Mouse (Mus musculus): Measurements from ENCODE around the gene Tbc1d22a. TPM values are rescaled to one million over a fixed set of nuclear protein-coding genes. Genes with fewer than 3 reads are reported as not detected.
"Not testable (repeated sequence)": the region's sequence is repeated elsewhere in the genome, so short reads cannot be mapped to it uniquely, and the experiment has no call there.

Tbc1d22a gene
- total RNA-seq, 2 experiments from 2014 or later, result 19.0 to 23.1 TPM

- intact Hi-C loops (cut with DNase I), result no loop called here
- no peak for DNase-seq
Measured at GRCm38 (mm10) chr15:86201696-86202330, 12.4 kb upstream of the Tbc1d22a start.

- DNase-seq, result peak in 1 of 2 experiments; percentile 41
- intact Hi-C loops (cut with DNase I), result no loop called here
Measured at GRCm38 (mm10) chr15:86202640-86203039, 11.6 kb upstream of the Tbc1d22a start.

- intact Hi-C loops (cut with DNase I), result no loop called here
- no peak for DNase-seq
Measured at GRCm38 (mm10) chr15:86203292-86203793, 10.9 kb upstream of the Tbc1d22a start.

- peak; percentile 58 to 67 for DNase-seq
- intact Hi-C loops (cut with DNase I), result loop anchor here (2.0 kb wide), 1 partner anchor 15 kb away; no protein-coding TSS in a partner anchor
Measured at GRCm38 (mm10) chr15:86203942-86204561, 10.2 kb upstream of the Tbc1d22a start.

- peak; percentile 65 to 77 for DNase-seq
- intact Hi-C loops (cut with DNase I), result loop anchor here (2.0 kb wide), 1 partner anchor 16 kb away; no protein-coding TSS in a partner anchor
Measured at GRCm38 (mm10) chr15:86205300-86205699, 9.0 kb upstream of the Tbc1d22a start.

- DNase-seq, result peak in 1 of 2 experiments; percentile 46
- intact Hi-C loops (cut with DNase I), result no loop called here
Measured at GRCm38 (mm10) chr15:86206385-86206784, 7.9 kb upstream of the Tbc1d22a start.

- intact Hi-C loops (cut with DNase I), result loop anchor here (10.0 kb wide), 1 partner anchor 157 kb away; the partner anchor contains the start of gene Gramd4
- not testable (repeated sequence) for DNase-seq
Measured at GRCm38 (mm10) chr15:86212193-86212592, 2.1 kb upstream of the Tbc1d22a start.

GRCm38 (mm10) chr15:86214549-86215201 is 416 bp downstream of the Tbc1d22a start:
- no peak for DNase-seq
- intact Hi-C loops (cut with DNase I), result loop anchor here (10.0 kb wide), 1 partner anchor 160 kb away; the partner anchor contains the start of gene Gramd4

- DNase-seq, result not testable (repeated sequence)
- intact Hi-C loops (cut with DNase I), result loop anchor here (10.0 kb wide), 1 partner anchor 162 kb away; the partner anchor contains the start of gene Gramd4
Measured at GRCm38 (mm10) chr15:86216641-86217040, 2.4 kb downstream of the Tbc1d22a start.

- no peak for DNase-seq
- intact Hi-C loops (cut with DNase I), result loop anchor here (10.0 kb wide), 1 partner anchor 165 kb away; the partner anchor contains the start of gene Gramd4
Measured at GRCm38 (mm10) chr15:86219534-86220228, 5.4 kb downstream of the Tbc1d22a start.

- no peak for DNase-seq
- intact Hi-C loops (cut with DNase I), result no loop called here
Measured at GRCm38 (mm10) chr15:86220229-86220630, 6.0 kb downstream of the Tbc1d22a start.

GRCm38 (mm10) chr15:86220715-86221114 is 6.5 kb downstream of the Tbc1d22a start:
- intact Hi-C loops (cut with DNase I), result no loop called here
- no peak for DNase-seq

GRCm38 (mm10) chr15:86221369-86221768 is 7.1 kb downstream of the Tbc1d22a start:
- intact Hi-C loops (cut with DNase I), result no loop called here

GRCm38 (mm10) chr15:86221901-86222300 is 7.6 kb downstream of the Tbc1d22a start:
- intact Hi-C loops (cut with DNase I); DNase-seq: not testable (repeated sequence)

More at GRCm38 (mm10) chr15:86221369-86221768, 7.1 kb downstream of the Tbc1d22a start:
- no peak for DNase-seq

GRCm38 (mm10) chr15:86224972-86225551 is 10.8 kb downstream of the Tbc1d22a start:
- intact Hi-C loops (cut with DNase I), result no loop called here
- no peak for DNase-seq

GRCm38 (mm10) chr15:86226221-86226620 is 12.0 kb downstream of the Tbc1d22a start:
- intact Hi-C loops (cut with DNase I), result no loop called here
- DNase-seq, result no peak

- no peak for DNase-seq
- intact Hi-C loops (cut with DNase I), result no loop called here
Measured at GRCm38 (mm10) chr15:86226968-86227367, 12.7 kb downstream of the Tbc1d22a start.

- intact Hi-C loops (cut with DNase I), result loop anchor here (2.0 kb wide), 2 partner anchors 41 to 61 kb away; partner anchors contain the start of gene Cerk
- DNase-seq, result peak; percentile 70 to 76
Measured at GRCm38 (mm10) chr15:86228186-86228585, 13.9 kb downstream of the Tbc1d22a start.

- intact Hi-C loops (cut with DNase I), result loop anchor here (2.0 kb wide), 2 partner anchors 42 to 62 kb away; partner anchors contain the start of gene Cerk
- DNase-seq, result no peak
Measured at GRCm38 (mm10) chr15:86229088-86229487, 14.8 kb downstream of the Tbc1d22a start.

- DNase-seq, result no peak
- intact Hi-C loops (cut with DNase I), result loop anchor here (2.0 kb wide), 2 partner anchors 43 to 63 kb away; partner anchors contain the start of gene Cerk
Measured at GRCm38 (mm10) chr15:86229623-86230022, 15.4 kb downstream of the Tbc1d22a start.

Measured in heart, postnatal 10 days (tissue).